Mouse (Mus musculus) heart, adult 2 months (tissue): ENCODE measurements around the gene Nos1ap.

ENCODE experiments used
- CTCF ChIP-seq: fragments of 200-600 bp; IDR thresholded peaks from 2 replicates; pipeline ENCODE4 v1.8.1; 2022; ENCODE audit warnings: antibody characterized with exemption, mild to moderate bottlenecking, moderate library complexity
- EP300 ChIP-seq: fragments of 200-500 bp; IDR thresholded peaks from 2 replicates; pipeline ENCODE4 v1.6.1; 2011; ENCODE audit warnings: low read depth, low read length, control low read depth; ENCODE audit not compliant: insufficient read depth
- POLR2A ChIP-seq: fragments of 200-500 bp; IDR thresholded peaks from 2 replicates; pipeline ENCODE4 v1.6.1; 2011; ENCODE audit warnings: mild to moderate bottlenecking, low read depth, low read length, control low read depth; ENCODE audit not compliant: insufficient read depth

DNA sequence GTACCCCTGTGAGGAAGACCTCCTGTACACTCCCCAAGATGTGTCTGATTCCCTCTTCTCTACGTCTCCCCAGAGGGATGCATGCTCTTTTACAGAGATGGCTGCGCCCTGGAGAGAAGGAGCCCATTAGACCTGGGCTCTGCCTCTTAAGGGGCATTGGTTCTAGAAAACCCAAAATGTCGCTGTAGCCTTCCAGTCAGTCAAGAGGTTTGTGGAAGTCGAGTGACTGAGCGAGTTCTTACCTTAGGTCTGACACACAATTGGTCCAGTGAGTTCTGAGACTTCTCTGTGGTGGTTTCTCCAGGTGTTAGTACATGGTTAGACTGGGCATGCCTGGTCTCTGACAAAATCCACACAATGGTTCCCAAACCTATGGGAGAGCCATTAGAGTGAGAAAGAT is 41.9 kb upstream of the Nos1ap start:
- no peak for TF ChIP-seq CTCF
- TF ChIP-seq POLR2A: no peak
- TF ChIP-seq EP300: no peak
